Mouse (Mus musculus) midbrain, embryonic 10.5 days (tissue): ENCODE data around the gene Scgb2b18. TPM values are rescaled to one million over a fixed set of nuclear protein-coding genes. Genes with fewer than 3 reads are reported as not detected.
"Not testable (repeated sequence)": the region's sequence is repeated elsewhere in the genome, so short reads cannot be mapped to it uniquely, and the experiment has no call there.

Experiments used
- DNase-seq: peaks from one replicate; pipeline ENCODE4 v3.0.0-alpha.2; 2017; ENCODE audit warnings: low spot score
- H3K27ac ChIP-seq: fragments of 300-500 bp; sonication (generic); replicated peaks from 2 replicates; pipeline ENCODE4 v1.5.1; 2016; ENCODE audit warnings: mild to moderate bottlenecking
- H3K27me3 ChIP-seq: fragments of 300-500 bp; sonication (generic); 2 replicates; pipeline ENCODE4 v1.6.1; 2016; ENCODE audit warnings: low read depth, mild to moderate bottlenecking; ENCODE audit not compliant: poor library complexity, severe bottlenecking
- H3K36me3 ChIP-seq: fragments of 300-500 bp; sonication (generic); 2 replicates; pipeline ENCODE4 v1.6.1; 2016; ENCODE audit warnings: mild to moderate bottlenecking, moderate library complexity
- H3K4me1 ChIP-seq: fragments of 300-500 bp; sonication (generic); 2 replicates; pipeline ENCODE4 v1.6.1; 2016
- H3K4me3 ChIP-seq: fragments of 300-500 bp; sonication (generic); 2 replicates; pipeline ENCODE4 v1.5.1; 2016; ENCODE audit warnings: mild to moderate bottlenecking, moderate library complexity
- H3K9me3 ChIP-seq: fragments of 300-500 bp; sonication (generic); replicated peaks from 2 replicates; pipeline ENCODE4 v1.6.1; 2016; ENCODE audit warnings: mild to moderate bottlenecking
- WGBS: fragments of 180-500 bp; shearing (Covaris S2); methylation state at CpG from one replicate; pipeline ENCODE4 v1.1.7; 2016; 5-methylcytosine and 5-hydroxymethylcytosine counted together
- polyA plus RNA-seq: library from polyadenylated mRNA; unstranded; fragments of >200 nt; fragmentation: Nextera tagmentation; extraction: Ambion mirVana; gene quantifications from 2 replicates; pipeline ENCODE4 v1.2.1, GENCODE M21; 2016

Scgb2b18 gene
- polyA plus RNA-seq: not detected in 2 replicates

DNA sequence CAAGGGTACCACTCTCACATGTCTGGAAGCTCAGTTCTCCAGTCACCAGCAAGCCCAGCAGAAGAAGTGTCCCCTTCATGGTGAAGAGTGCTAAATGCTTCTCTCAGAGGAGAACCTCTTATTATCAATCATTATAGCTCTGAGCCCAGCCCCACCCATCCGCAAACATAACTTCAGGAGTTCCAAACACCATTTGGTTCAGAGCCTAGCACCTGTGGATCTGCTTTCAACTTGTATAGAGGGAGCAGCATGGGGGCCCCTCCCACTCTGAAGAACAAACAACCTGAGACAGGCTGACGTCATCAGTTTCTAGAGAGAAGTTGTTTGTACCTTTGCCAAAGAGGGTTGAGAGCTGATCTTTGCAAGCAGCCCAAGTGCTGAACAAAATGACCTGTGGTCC is at the start of gene Scgb2b18:
Scgb2b18 (minus strand) TSS at position 101 of the 400 bp plus-strand sequence.
- H3K4me1 ChIP-seq, DNase-seq, H3K9me3 ChIP-seq, H3K36me3 ChIP-seq, H3K27ac ChIP-seq, H3K4me3 ChIP-seq, H3K27me3 ChIP-seq: not testable (repeated sequence)
- 82% methylated on average over 2 of the region's 2 CpGs for WGBS

DNA sequence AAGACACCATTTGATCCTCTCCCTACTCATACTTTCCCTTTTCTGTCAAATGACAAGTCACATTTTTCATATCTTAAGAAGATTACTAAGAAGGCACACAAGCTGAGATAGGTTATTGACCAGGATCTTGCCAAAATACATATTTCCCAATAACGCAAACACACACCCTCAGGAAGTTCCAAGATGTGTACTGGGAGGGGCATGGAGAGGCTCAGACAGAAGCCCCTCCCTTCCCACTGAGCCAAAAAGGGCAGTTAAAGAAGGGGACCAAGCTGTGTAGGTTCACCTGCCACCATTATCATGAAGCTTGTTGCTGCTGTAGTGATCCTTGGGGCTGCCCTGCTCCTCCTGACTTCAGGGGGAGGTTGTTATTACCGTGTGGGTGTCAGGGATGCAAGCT is 11.6 kb upstream of the Scgb2b18 start, which contains the start of gene Scgb1b18:
Scgb1b18 (plus strand) TSS at position 301 of the 400 bp plus-strand sequence.
- H3K27me3 ChIP-seq, H3K36me3 ChIP-seq, H3K27ac ChIP-seq, H3K4me3 ChIP-seq, DNase-seq, H3K9me3 ChIP-seq, H3K4me1 ChIP-seq: not testable (repeated sequence)
- no CpG with 5 or more reads among the region's 2 CpGs for WGBS

Other genes with a start within 250 kb of the Scgb2b18 start
- not detected in 2 replicates for gene Scgb2b17, start 117.3 kb downstream of the Scgb2b18 start, polyA plus RNA-seq
- gene Scgb1b17, start 110.4 kb downstream of the Scgb2b18 start, polyA plus RNA-seq: not detected in 2 replicates
- not detected in 2 replicates for gene Scgb1b18, start 11.7 kb upstream of the Scgb2b18 start, polyA plus RNA-seq
- gene Scgb2b19, start 106.5 kb upstream of the Scgb2b18 start, polyA plus RNA-seq: not detected in 2 replicates
- not detected in 2 replicates for gene Scgb1b19, start 113.4 kb upstream of the Scgb2b18 start, polyA plus RNA-seq
- not detected in 2 replicates for gene Scgb2b20, start 192.5 kb upstream of the Scgb2b18 start, polyA plus RNA-seq
- gene Scgb1b20, start 199.4 kb upstream of the Scgb2b18 start, polyA plus RNA-seq: not detected in 2 replicates